Mouse (Mus musculus) gastrocnemius, postnatal 10 days (tissue): ENCODE measurements at regions not wholly inside any gene's neighbourhood (a gene's known extent, or its start where the extent isn't known, plus 50 kb on each side); places are given as distances from the start of the nearest gene placed in this dataset.

Source experiments
- DNase-seq: peaks from one replicate; pipeline ENCODE4 v3.0.0; 2021; ENCODE audit warnings: mixed read lengths

- DNase-seq: no peak
These were observed 558.0 kb downstream of the Ebf1 start for GRCm38 (mm10) chr11:45174811-45175798.

GRCm38 (mm10) chr11:45176971-45177370 is 559.9 kb downstream of the Ebf1 start:
- DNase-seq: no peak

GRCm38 (mm10) chr11:45178036-45178435 is 560.9 kb downstream of the Ebf1 start:
- no peak for DNase-seq

- DNase-seq: no peak
These were observed 561.9 kb downstream of the Ebf1 start for GRCm38 (mm10) chr11:45179019-45179418.

GRCm38 (mm10) chr11:45190601-45191370 is 573.7 kb downstream of the Ebf1 start:
- DNase-seq: no peak

GRCm38 (mm10) chr11:45191392-45192189 is 574.5 kb downstream of the Ebf1 start:
- no peak for DNase-seq

GRCm38 (mm10) chr11:45193319-45193718 is 576.2 kb downstream of the Ebf1 start:
- no peak for DNase-seq

GRCm38 (mm10) chr11:45199520-45199919 is 582.4 kb downstream of the Ebf1 start:
- DNase-seq: peak; percentile 15

- DNase-seq: no peak
These were observed 583.7 kb downstream of the Ebf1 start for GRCm38 (mm10) chr11:45200714-45201405.

- DNase-seq: no peak
These were observed 586.3 kb downstream of the Ebf1 start for GRCm38 (mm10) chr11:45203446-45203845.

GRCm38 (mm10) chr11:45206611-45207525 is 589.8 kb downstream of the Ebf1 start:
- no peak for DNase-seq

- no peak for DNase-seq
These were observed 597.0 kb downstream of the Ebf1 start for GRCm38 (mm10) chr11:45214096-45214495.

GRCm38 (mm10) chr11:45216942-45217474 is 599.9 kb downstream of the Ebf1 start:
- no peak for DNase-seq

GRCm38 (mm10) chr11:45219239-45219638 is 602.1 kb downstream of the Ebf1 start:
- DNase-seq: no peak

GRCm38 (mm10) chr11:45222021-45222420 is 604.9 kb downstream of the Ebf1 start:
- no peak for DNase-seq

- no peak for DNase-seq
These were observed 616.1 kb upstream of the Clint1 start for GRCm38 (mm10) chr11:45235476-45236412.

- no peak for DNase-seq
These were observed 614.8 kb upstream of the Clint1 start for GRCm38 (mm10) chr11:45237056-45237455.

GRCm38 (mm10) chr11:45239044-45239443 is 612.8 kb upstream of the Clint1 start:
- no peak for DNase-seq

GRCm38 (mm10) chr11:45240419-45240818 is 611.4 kb upstream of the Clint1 start:
- DNase-seq: no peak
